Mouse (Mus musculus): ENCODE results near the gene Hba-a1. TPM values are rescaled to one million over a fixed set of nuclear protein-coding genes. Genes with fewer than 3 reads are reported as not detected.

Hba-a1 gene
- polyA plus RNA-seq, 1 experiment from 2014 or later, result 317 TPM

- WGBS, result 85% methylated on average over 3 of the region's 3 CpGs
- no peaks in the 10 kb centered on the region for H3K9me3 ChIP-seq (ENCODE audit: control insufficient read depth, low read length)
- no peaks in the 10 kb centered on the region for H3K36me3 ChIP-seq (ENCODE audit: control insufficient read depth, insufficient read depth, low read length)
- ATAC-seq (ENCODE audit: low FRiP score, low TSS enrichment) (no peak), DNase-seq (ENCODE audit: low spot score) (no peak)
- no peaks in the 10 kb centered on the region for H3K4me1 ChIP-seq (replicated peaks; ENCODE audit: control insufficient read depth, insufficient read depth)
- no peaks in the 10 kb centered on the region for H3K27me3 ChIP-seq (ENCODE audit: control insufficient read depth, insufficient read depth, low read length)
- no peak overlapping the region for H3K4me3 ChIP-seq (ENCODE audit: low read depth, low read length)
- TF ChIP-seq EP300 (optimal IDR thresholded peaks at IDR 0.05) (no peak), CTCF (IDR thresholded peaks at IDR 0.05; ENCODE audit: low read depth) (no peak)
- no peak overlapping the region for H3K9ac ChIP-seq (ENCODE audit: low read length)
- no peak overlapping the region for H3K27ac ChIP-seq (replicated peaks)
- no peak overlapping the region for H3K4me2 ChIP-seq (replicated peaks; ENCODE audit: low read depth)
Observed at GRCm38 (mm10) chr11:32316009-32316408, 32.7 kb downstream of the Hba-a1 start.

GRCm38 (mm10) chr11:32320507-32321195, 37.3 kb downstream of the Hba-a1 start:
- no peak overlapping the region for H3K4me2 ChIP-seq (replicated peaks; ENCODE audit: low read depth)
- H3K36me3 ChIP-seq (ENCODE audit: control insufficient read depth, insufficient read depth, low read length), result no peaks in the 10 kb centered on the region
- DNase-seq (ENCODE audit: low spot score) (no peak), ATAC-seq (ENCODE audit: low FRiP score, low TSS enrichment) (peak; percentile 28; the same call in 1 of the 2 replicates)
- no peak overlapping the region for H3K4me3 ChIP-seq (ENCODE audit: low read depth, low read length)
- no peak overlapping the region for H3K27ac ChIP-seq (replicated peaks)
- no peaks in the 10 kb centered on the region for H3K9me3 ChIP-seq (ENCODE audit: control insufficient read depth, low read length)
- WGBS, result 67% methylated on average over 11 of the region's 11 CpGs
- TF ChIP-seq CTCF (IDR thresholded peaks at IDR 0.05; ENCODE audit: low read depth), result no peak
- TF ChIP-seq EP300 (optimal IDR thresholded peaks at IDR 0.05), result no peak
- no peaks in the 10 kb centered on the region for H3K4me1 ChIP-seq (replicated peaks; ENCODE audit: control insufficient read depth, insufficient read depth)
- H3K9ac ChIP-seq (ENCODE audit: low read length), result no peak overlapping the region
- H3K27me3 ChIP-seq (ENCODE audit: control insufficient read depth, insufficient read depth, low read length), result no peaks in the 10 kb centered on the region

- WGBS, result 40% methylated on average over 8 of the region's 8 CpGs
- Histone ChIP-seq H3K27ac (replicated peaks) (no peak overlapping the region), H3K9me3 (ENCODE audit: control insufficient read depth, low read length) (no peaks in the 10 kb centered on the region), H3K27me3 (ENCODE audit: control insufficient read depth, insufficient read depth, low read length) (no peaks in the 10 kb centered on the region), H3K4me1 (replicated peaks; ENCODE audit: control insufficient read depth, insufficient read depth) (no peaks in the 10 kb centered on the region), H3K36me3 (ENCODE audit: control insufficient read depth, insufficient read depth, low read length) (no peaks in the 10 kb centered on the region), H3K4me2 (replicated peaks; ENCODE audit: low read depth) (no peak overlapping the region), H3K9ac (ENCODE audit: low read length) (no peak overlapping the region), H3K4me3 (ENCODE audit: low read depth, low read length) (no peak overlapping the region)
- DNase-seq (ENCODE audit: low spot score) (peak; percentile 79), ATAC-seq (ENCODE audit: low FRiP score, low TSS enrichment) (peak; percentile 62)
- TF ChIP-seq EP300 (optimal IDR thresholded peaks at IDR 0.05) (no peak), CTCF (IDR thresholded peaks at IDR 0.05; ENCODE audit: low read depth) (peak; percentile 87)
Observed at GRCm38 (mm10) chr11:32321196-32321565, 37.9 kb downstream of the Hba-a1 start.

GRCm38 (mm10) chr11:32324609-32325008, 41.3 kb downstream of the Hba-a1 start:
- Histone ChIP-seq H3K4me3 (ENCODE audit: low read depth, low read length) (peak overlapping the region; percentile 20; the same call in 1 of the 2 replicates), H3K9ac (ENCODE audit: low read length) (peak overlapping the region; percentile 47; the same call in 1 of the 2 replicates), H3K27ac (replicated peaks) (no peak overlapping the region), H3K36me3 (ENCODE audit: control insufficient read depth, insufficient read depth, low read length) (no peaks in the 10 kb centered on the region), H3K27me3 (ENCODE audit: control insufficient read depth, insufficient read depth, low read length) (no peaks in the 10 kb centered on the region), H3K4me1 (replicated peaks; ENCODE audit: control insufficient read depth, insufficient read depth) (no peaks in the 10 kb centered on the region), H3K4me2 (replicated peaks; ENCODE audit: low read depth) (peak overlapping the region; percentile 45), H3K9me3 (ENCODE audit: control insufficient read depth, low read length) (no peaks in the 10 kb centered on the region)
- 10% methylated on average over 15 of the region's 15 CpGs for WGBS
- ATAC-seq (ENCODE audit: low FRiP score, low TSS enrichment) (peak; percentile 84), DNase-seq (ENCODE audit: low spot score) (peak; percentile 91)
- TF ChIP-seq EP300 (optimal IDR thresholded peaks at IDR 0.05), result no peak
- TF ChIP-seq CTCF (IDR thresholded peaks at IDR 0.05; ENCODE audit: low read depth), result peak; percentile 95

GRCm38 (mm10) chr11:32331075-32331474, 47.8 kb downstream of the Hba-a1 start:
- ATAC-seq (ENCODE audit: low FRiP score, low TSS enrichment), result no peak
- 57% methylated on average over 6 of the region's 6 CpGs for WGBS
- Histone ChIP-seq H3K4me1 (replicated peaks; ENCODE audit: control insufficient read depth, insufficient read depth) (no peaks in the 10 kb centered on the region), H3K27me3 (ENCODE audit: control insufficient read depth, insufficient read depth, low read length) (no peaks in the 10 kb centered on the region), H3K27ac (replicated peaks) (no peak overlapping the region), H3K4me2 (replicated peaks; ENCODE audit: low read depth) (no peak overlapping the region), H3K4me3 (ENCODE audit: low read depth, low read length) (no peak overlapping the region), H3K9ac (ENCODE audit: low read length) (no peak overlapping the region), H3K36me3 (ENCODE audit: control insufficient read depth, insufficient read depth, low read length) (no peaks in the 10 kb centered on the region), H3K9me3 (ENCODE audit: control insufficient read depth, low read length) (no peaks in the 10 kb centered on the region)
- DNase-seq (ENCODE audit: low spot score), result no peak
- TF ChIP-seq CTCF (IDR thresholded peaks at IDR 0.05; ENCODE audit: low read depth) (no peak), EP300 (optimal IDR thresholded peaks at IDR 0.05) (no peak)

- Histone ChIP-seq H3K27ac (replicated peaks) (no peak overlapping the region), H3K4me1 (replicated peaks; ENCODE audit: control insufficient read depth, insufficient read depth) (no peaks in the 10 kb centered on the region), H3K27me3 (ENCODE audit: control insufficient read depth, insufficient read depth, low read length) (no peaks in the 10 kb centered on the region), H3K36me3 (ENCODE audit: control insufficient read depth, insufficient read depth, low read length) (no peaks in the 10 kb centered on the region), H3K9ac (ENCODE audit: low read length) (no peak overlapping the region), H3K4me2 (replicated peaks; ENCODE audit: low read depth) (no peak overlapping the region), H3K4me3 (ENCODE audit: low read depth, low read length) (no peak overlapping the region), H3K9me3 (ENCODE audit: control insufficient read depth, low read length) (no peaks in the 10 kb centered on the region)
- ATAC-seq (ENCODE audit: low FRiP score, low TSS enrichment), result no peak
- TF ChIP-seq EP300 (optimal IDR thresholded peaks at IDR 0.05), result no peak
- no peak for TF ChIP-seq CTCF (IDR thresholded peaks at IDR 0.05; ENCODE audit: low read depth)
- 42% methylated on average over 5 of the region's 5 CpGs for WGBS
- DNase-seq (ENCODE audit: low spot score), result no peak
Observed at GRCm38 (mm10) chr11:32331861-32332260, 48.5 kb downstream of the Hba-a1 start.

All from stomach, postnatal 0 days (tissue).